ENCODE assay signal across 8 mouse cellular contexts in genomic region chr7:25781321-25781936, GRCm38 (mm10). TPM values are rescaled to one million over a fixed set of nuclear protein-coding genes. Genes with fewer than 3 reads are reported as not detected.
DNase-seq lines count a peak whose midpoint lies in the region; ATAC-seq and TF ChIP-seq lines count a peak whose summit lies in the region.

No protein-coding gene starts in this region.

- no peaks in the 10 kb centered on the region for H3K4me1 ChIP-seq in cerebellum, adult 2 months (ENCODE audit: control insufficient read depth, insufficient read depth, low read length)
- peaks cover 25% of the 10 kb centered on the region for H3K4me1 ChIP-seq in intestine, embryonic 16.5 days (ENCODE audit: control insufficient read depth, insufficient read depth, low read length)
- peaks cover 28% of the 10 kb centered on the region for H3K4me1 ChIP-seq in limb, embryonic 15.5 days

- no peaks in the 10 kb centered on the region for H3K9me3 ChIP-seq in intestine, embryonic 16.5 days (ENCODE audit: control insufficient read depth, low read length)
- no peaks in the 10 kb centered on the region for H3K9me3 ChIP-seq in limb, embryonic 15.5 days

- TF ChIP-seq CTCF in cerebellum, adult 2 months (IDR thresholded peaks at IDR 0.05; ENCODE audit: borderline replicate concordance, insufficient read depth, low read depth, low read length), result no peak

- peak overlapping the region; percentile 66 for H3K4me2 ChIP-seq in intestine, embryonic 16.5 days (ENCODE audit: low read depth, low read length)
- peak overlapping the region; percentile 69 for H3K4me2 ChIP-seq in limb, embryonic 15.5 days

- H3K27me3 ChIP-seq in cerebellum, adult 2 months (ENCODE audit: control insufficient read depth, insufficient read depth, low read length), result no peaks in the 10 kb centered on the region
- no peaks in the 10 kb centered on the region for H3K27me3 ChIP-seq in intestine, embryonic 16.5 days (replicated peaks; ENCODE audit: control insufficient read depth, insufficient read depth, low read length)
- no peaks in the 10 kb centered on the region for H3K27me3 ChIP-seq in limb, embryonic 15.5 days

- TF ChIP-seq POLR2A in cerebellum, adult 2 months (IDR thresholded peaks at IDR 0.05; ENCODE audit: borderline replicate concordance, insufficient read depth, low read length), result no peak

- no peak overlapping the region for H3K27ac ChIP-seq in cerebellum, adult 2 months (ENCODE audit: insufficient read depth, low read length)
- peak overlapping the region; percentile 80 for H3K27ac ChIP-seq in intestine, embryonic 16.5 days (ENCODE audit: low read length)
- H3K27ac ChIP-seq in limb, embryonic 15.5 days, result peak overlapping the region; percentile 91

- peak; percentile 26 to 32 for DNase-seq in cerebellum, postnatal 14 days
- DNase-seq in cerebellum, adult 2 months, result no peak
- DNase-seq in adrenal gland, postnatal 10 days, result peak; percentile 63
- DNase-seq in gastrocnemius, postnatal 25 days, result peak; percentile 61
- peak; percentile 51 for DNase-seq in neural tube, embryonic 10.5 days (ENCODE audit: extremely low spot score, low spot score)
- peak; percentile 64 for DNase-seq in thymus, postnatal 4 days

- no peak overlapping the region for H3K4me3 ChIP-seq in cerebellum, adult 2 months (replicated peaks; ENCODE audit: insufficient read depth, low read depth, low read length)
- peak overlapping the region; percentile 41 for H3K4me3 ChIP-seq in intestine, embryonic 16.5 days (ENCODE audit: low read length)
- H3K4me3 ChIP-seq in limb, embryonic 15.5 days, result peak overlapping the region; percentile 37

- no peaks in the 10 kb centered on the region; the same call in none of the 2 replicates for H3K36me3 ChIP-seq in intestine, embryonic 16.5 days (ENCODE audit: control insufficient read depth, insufficient read depth, low read length)
- H3K36me3 ChIP-seq in limb, embryonic 15.5 days, result peaks cover 37% of the 10 kb centered on the region

- 3% methylated on average over 33 of the region's 33 CpGs for WGBS in cerebellum, adult 2 months
- 25% methylated on average over 33 of the region's 33 CpGs for WGBS in intestine, embryonic 16.5 days
- WGBS in limb, embryonic 15.5 days, result 5% methylated on average over 33 of the region's 33 CpGs

- peak overlapping the region; percentile 62 for H3K9ac ChIP-seq in intestine, embryonic 16.5 days (ENCODE audit: low read depth, low read length)
- peak overlapping the region; percentile 31; the same call in 1 of the 2 replicates for H3K9ac ChIP-seq in limb, embryonic 15.5 days

- ATAC-seq in intestine, embryonic 16.5 days, result peak; percentile 44
- peak; percentile 28; the same call in 1 of the 2 replicates for ATAC-seq in limb, embryonic 15.5 days (ENCODE audit: insufficient number of reproducible peaks, low FRiP score, low TSS enrichment, low read depth)

RNA-seq across cellular contexts. Expression of gene Axl, which starts 7.1 kb away (rescaled TPM):
- polyA plus RNA-seq in cerebellum, adult 2 months (2012; rRNA removed), result 23.6 and 27.1 TPM in 2 replicates
- 10 to 100 TPM; 62.1 to 66.3 TPM for total RNA-seq in adrenal gland, postnatal 10 days (2021)
- total RNA-seq in gastrocnemius, postnatal 25 days (2021), result 10 to 100 TPM; 41.1 to 42.4 TPM
- polyA plus RNA-seq in intestine, embryonic 16.5 days (2015; fragmentation: Nextera tagmentation; extraction: Ambion mirVana), result 48.8 and 58.1 TPM in 2 replicates
- 131 and 133 TPM in 2 replicates for polyA plus RNA-seq in limb, embryonic 15.5 days (2015; fragmentation: Nextera tagmentation; extraction: Ambion mirVana)

RNA-seq across cellular contexts. Expression of gene Hnrnpul1, which starts 26.9 kb away (rescaled TPM):
- 48.7 and 49.0 TPM in 2 replicates for polyA plus RNA-seq in cerebellum, adult 2 months (2012; rRNA removed)
- total RNA-seq in adrenal gland, postnatal 10 days (2021), result 100 to 1,000 TPM; 114 to 125 TPM
- total RNA-seq in gastrocnemius, postnatal 25 days (2021), result 10 to 100 TPM; 55.3 to 57.2 TPM
- polyA plus RNA-seq in intestine, embryonic 16.5 days (2015; fragmentation: Nextera tagmentation; extraction: Ambion mirVana), result 33.9 and 35.7 TPM in 2 replicates
- polyA plus RNA-seq in limb, embryonic 15.5 days (2015; fragmentation: Nextera tagmentation; extraction: Ambion mirVana), result 46.3 and 53.7 TPM in 2 replicates

RNA-seq across cellular contexts. Expression of gene Cyp2s1, which starts 35.3 kb away (rescaled TPM):
- 7.6 and 10.1 TPM in 2 replicates for polyA plus RNA-seq in cerebellum, adult 2 months (2012; rRNA removed)
- total RNA-seq in adrenal gland, postnatal 10 days (2021), result 1 to 10 TPM; 3.2 to 3.9 TPM
- total RNA-seq in gastrocnemius, postnatal 25 days (2021), result under 1 TPM; 0.13 to 0.16 TPM
- 39.1 and 41.3 TPM in 2 replicates for polyA plus RNA-seq in intestine, embryonic 16.5 days (2015; fragmentation: Nextera tagmentation; extraction: Ambion mirVana)
- polyA plus RNA-seq in limb, embryonic 15.5 days (2015; fragmentation: Nextera tagmentation; extraction: Ambion mirVana), result 3.0 and 3.9 TPM in 2 replicates

Comparison
In these comparisons a context has a peak if more than half of its experiments do, and no peak if none do; other contexts are left out.
1. DNase-seq: peak in cerebellum, postnatal 14 days (2 of 2), adrenal gland, postnatal 10 days (single experiment), gastrocnemius, postnatal 25 days (single experiment), neural tube, embryonic 10.5 days (single experiment) and thymus, postnatal 4 days (single experiment); none in cerebellum, adult 2 months (0 of 2).